Mouse (Mus musculus): ENCODE measurements around the gene Hipk3.

DNA sequence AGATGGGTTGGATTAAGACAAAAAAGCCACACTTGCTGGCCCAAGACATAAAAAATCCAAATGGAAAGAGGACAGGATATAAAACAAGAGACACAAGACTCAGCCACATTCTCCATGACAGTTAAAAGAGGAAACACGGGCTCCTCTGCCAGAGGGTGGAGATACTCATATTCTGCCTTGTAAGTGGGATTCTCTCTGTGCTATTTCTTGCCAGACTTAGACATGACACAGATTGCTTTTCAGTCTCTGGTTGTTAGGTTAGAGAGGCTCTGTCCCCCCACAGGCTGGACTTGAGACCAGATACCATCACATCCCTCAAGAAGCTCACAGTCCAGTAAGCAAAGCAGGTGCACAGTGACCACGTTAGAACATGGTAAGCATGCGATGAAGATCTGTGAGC is 81.2 kb downstream of the Hipk3 start:
- no peak for TF ChIP-seq POLR2A (IDR thresholded peaks at IDR 0.05; ENCODE audit: insufficient read depth, low read length)
- TF ChIP-seq CTCF (IDR thresholded peaks at IDR 0.05; ENCODE audit: low read depth, low read length) = no peak
- no peak for TF ChIP-seq EP300 (IDR thresholded peaks at IDR 0.05; ENCODE audit: insufficient read depth, low read depth, low read length)
